Mouse (Mus musculus) frontal cortex, postnatal 14 days (tissue): ENCODE results near the gene Hfe2.
A peak's percentile ranks its signal among the peaks of the same experiment; 100 is the strongest.

Source experiments
- DNase-seq, 2 experiments: peaks; one replicate each; pipeline ENCODE4 v3.0.0; 2022; ENCODE audit warnings: low spot score in 2 of 2

The Hfe2 gene

GRCm38 (mm10) chr3:96573611-96574511, 48.9 kb downstream of the Hfe2 start:
- DNase-seq = no peak

GRCm38 (mm10) chr3:96575272-96575984, 50.5 kb downstream of the Hfe2 start:
- DNase-seq = no peak

- no peak for DNase-seq
Observed at GRCm38 (mm10) chr3:96576005-96576658, 51.2 kb downstream of the Hfe2 start.

- DNase-seq = peak; percentile 82 to 92
Observed at GRCm38 (mm10) chr3:96576690-96577541, 51.9 kb downstream of the Hfe2 start, which contains the start of gene Gm16253. Gene Gm16253 (plus strand): TSS chr3:96576984.

- DNase-seq = no peak
Observed at GRCm38 (mm10) chr3:96577566-96577965, 52.6 kb downstream of the Hfe2 start.
